Mouse (Mus musculus) lung, adult 2 months (tissue): Measurements from ENCODE around the gene Adarb1.

ENCODE experiments used
- CTCF ChIP-seq: fragments of 200-500 bp; IDR thresholded peaks from 2 replicates; pipeline ENCODE4 v1.5.1; 2011; ENCODE audit warnings: mild to moderate bottlenecking, low read length, control low read depth; ENCODE audit not compliant: insufficient read depth
- POLR2A ChIP-seq: fragments of 200-500 bp; IDR thresholded peaks from 2 replicates; pipeline ENCODE4 v1.6.1; 2011; ENCODE audit warnings: low read depth, mild to moderate bottlenecking, control low read depth, low read length, borderline replicate concordance; ENCODE audit errors: extremely low read depth

- TF ChIP-seq CTCF = no peak
- TF ChIP-seq POLR2A = no peak
These were observed 57.6 kb downstream of the Adarb1 start for GRCm38 (mm10) chr10:77360486-77360885.
